Mouse (Mus musculus) kidney, postnatal 0 days (tissue): ENCODE results near the gene Slc38a1. TPM values are rescaled to one million over a fixed set of nuclear protein-coding genes. Genes with fewer than 3 reads are reported as not detected.

Experiments used
- ATAC-seq: fragments of 200-750 bp; cut with Nextera tagmentation; replicated peaks from 2 replicates; pipeline ENCODE4 v1.8.0; 2017; ENCODE audit warnings: low read depth, moderate number of reproducible peaks, moderate TSS enrichment, moderate library complexity; ENCODE audit not compliant: low FRiP score
- DNase-seq: peaks from one replicate; pipeline ENCODE4 v3.0.0-alpha.2; 2016; ENCODE audit warnings: low spot score
- H3K27ac ChIP-seq: fragments of 300-500 bp; sonication (generic); 2 replicates; pipeline ENCODE4 v1.5.1; 2014; ENCODE audit warnings: mild to moderate bottlenecking
- H3K27me3 ChIP-seq: fragments of 300-500 bp; sonication (generic); 2 replicates; pipeline ENCODE4 v1.6.1; 2014; ENCODE audit warnings: low read length, mixed read lengths; ENCODE audit not compliant: insufficient read depth
- H3K36me3 ChIP-seq: fragments of 300-500 bp; sonication (generic); 2 replicates; pipeline ENCODE4 v1.6.1; 2014; ENCODE audit warnings: low read length, mixed read lengths; ENCODE audit not compliant: insufficient read depth
- H3K4me1 ChIP-seq: fragments of 300-500 bp; sonication (generic); replicated peaks from 2 replicates; pipeline ENCODE4 v1.6.1; 2014; ENCODE audit warnings: antibody characterized with exemption, low read length, mixed read lengths; ENCODE audit not compliant: insufficient read depth
- H3K4me2 ChIP-seq: fragments of 300-500 bp; sonication (generic); 2 replicates; pipeline ENCODE4 v1.6.1; 2014; ENCODE audit warnings: mild to moderate bottlenecking, low read length, moderate library complexity, mixed read lengths
- H3K4me3 ChIP-seq: fragments of 300-500 bp; sonication (generic); replicated peaks from 2 replicates; pipeline ENCODE4 v1.5.1; 2014; ENCODE audit warnings: low read depth, low read length
- H3K9ac ChIP-seq: fragments of 300-500 bp; sonication (generic); 2 replicates; pipeline ENCODE4 v1.6.1; 2014; ENCODE audit warnings: low read depth, low read length
- H3K9me3 ChIP-seq: fragments of 300-500 bp; sonication (generic); replicated peaks from 2 replicates; pipeline ENCODE4 v1.6.1; 2016; ENCODE audit warnings: low read length, inconsistent platforms, mixed read lengths
- CTCF ChIP-seq: IDR thresholded peaks from 2 replicates; pipeline ENCODE4 v1.5.1; 2016; ENCODE audit warnings: antibody characterized with exemption, low read depth, mild to moderate bottlenecking, moderate library complexity
- WGBS: fragments of 180-500 bp; shearing (Covaris S2); extraction: QIAGEN DNeasy Blood & Tissue Kit; methylation state at CpG from one replicate; pipeline ENCODE4 v1.1.7; 2014; 5-methylcytosine and 5-hydroxymethylcytosine counted together
- polyA plus RNA-seq: library from polyadenylated mRNA; unstranded; fragments of >200 nt; fragmentation: Nextera tagmentation; extraction: Ambion mirVana; gene quantifications from 2 replicates; pipeline ENCODE4 v1.2.1, GENCODE M21; 2015

The Slc38a1 gene
- polyA plus RNA-seq, 1 experiment from 2014 or later: 44.3 TPM

DNA sequence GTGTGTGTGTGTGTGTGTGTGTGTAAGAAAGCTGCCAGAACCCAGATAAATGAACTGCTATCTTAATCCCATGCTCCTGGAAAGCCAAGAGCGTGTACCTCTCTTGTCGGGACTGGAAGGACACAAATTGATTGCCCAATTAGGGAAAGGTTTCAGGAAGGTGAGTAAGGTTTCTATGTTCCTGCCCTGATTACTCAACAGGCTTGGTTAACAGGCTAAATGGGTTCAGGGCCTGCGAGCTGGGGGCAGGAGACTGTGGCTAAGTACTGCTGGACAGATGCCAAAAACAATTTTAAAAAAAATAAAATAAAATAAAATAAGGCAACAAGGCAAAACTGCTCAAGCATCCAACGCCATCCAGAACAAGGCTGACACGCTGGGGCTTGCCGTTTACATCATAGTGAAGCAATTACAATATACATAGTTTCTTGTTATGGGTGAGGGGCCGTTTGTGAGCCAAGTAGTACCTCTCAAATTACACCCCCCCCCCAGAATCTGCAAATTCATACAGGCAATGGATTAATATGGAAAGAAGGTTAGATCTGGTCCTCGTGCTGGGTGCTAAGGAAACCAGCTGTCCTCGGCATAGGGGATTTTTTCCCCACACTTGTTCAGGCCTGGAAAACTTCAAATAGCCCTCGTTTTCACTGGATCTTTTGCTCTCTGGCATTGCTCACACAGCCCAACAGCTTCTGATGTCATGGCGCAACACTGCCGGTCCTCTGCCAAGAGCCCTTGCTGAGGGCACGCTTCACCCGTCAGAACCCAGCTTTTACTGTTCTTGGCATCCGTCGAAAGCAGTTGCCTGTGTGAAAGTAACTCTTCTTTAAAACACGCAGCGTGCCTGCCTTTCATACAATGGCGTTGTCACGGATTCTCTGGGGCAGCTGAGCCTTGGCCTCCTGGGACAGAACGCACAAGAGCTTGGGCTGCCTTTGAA is 95.2 kb downstream of the Slc38a1 start:
- 59% methylated on average over 21 of the region's 21 CpGs for WGBS
- Histone ChIP-seq H3K4me3 (no peak overlapping the region), H3K9ac (no peak overlapping the region), H3K4me1 (no peaks in the 10 kb centered on the region), H3K27ac (no peak overlapping the region), H3K36me3 (no peaks in the 10 kb centered on the region), H3K4me2 (no peak overlapping the region), H3K27me3 (no peaks in the 10 kb centered on the region), H3K9me3 (no peaks in the 10 kb centered on the region)
- TF ChIP-seq CTCF: no peak
- ATAC-seq (no peak), DNase-seq (peak; percentile 10)

DNA sequence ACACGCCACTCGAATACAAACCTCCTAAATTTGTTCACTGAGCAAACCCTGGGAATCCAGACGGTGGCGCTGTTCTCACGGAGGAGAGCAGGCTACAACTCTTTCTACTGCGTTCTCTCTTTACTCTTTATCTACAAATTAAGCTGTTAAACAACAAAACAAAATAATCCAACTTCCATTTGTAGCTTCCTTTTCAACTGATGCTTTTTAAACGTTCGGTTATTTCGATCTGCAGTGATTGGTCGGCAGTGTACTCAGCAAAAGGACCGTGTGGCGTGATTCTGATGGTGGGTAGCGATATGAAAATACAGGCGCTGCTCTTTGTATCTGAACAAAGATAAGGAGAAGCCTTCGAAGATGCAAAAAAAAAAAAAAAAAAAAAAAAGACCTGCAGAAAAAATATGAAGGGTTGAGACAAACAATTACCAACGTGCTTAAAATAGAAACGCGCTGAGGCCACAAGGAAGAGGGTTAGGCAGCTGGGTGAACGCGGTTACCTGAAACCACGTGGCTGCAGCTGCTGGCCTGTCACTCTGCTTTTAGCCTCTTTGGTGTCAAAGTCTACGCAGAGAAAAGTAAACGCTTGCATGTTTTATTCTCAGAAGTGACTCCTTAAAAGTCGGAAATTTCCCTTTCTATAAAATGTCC is 99.4 kb downstream of the Slc38a1 start:
- H3K9ac ChIP-seq: peak overlapping the region; percentile 41; the same call in 1 of the 2 replicates
- H3K36me3 ChIP-seq: no peaks in the 10 kb centered on the region
- no peaks in the 10 kb centered on the region for H3K4me1 ChIP-seq
- no peak overlapping the region for H3K27ac ChIP-seq
- peak; percentile 90 for TF ChIP-seq CTCF
- DNase-seq (peak; percentile 94), ATAC-seq (no peak)
- WGBS: 2% methylated on average over 24 of the region's 24 CpGs
- peak overlapping the region; percentile 30 for H3K4me3 ChIP-seq
- H3K27me3 ChIP-seq: no peaks in the 10 kb centered on the region
- no peaks in the 10 kb centered on the region for H3K9me3 ChIP-seq
- peak overlapping the region; percentile 69 for H3K4me2 ChIP-seq

DNA sequence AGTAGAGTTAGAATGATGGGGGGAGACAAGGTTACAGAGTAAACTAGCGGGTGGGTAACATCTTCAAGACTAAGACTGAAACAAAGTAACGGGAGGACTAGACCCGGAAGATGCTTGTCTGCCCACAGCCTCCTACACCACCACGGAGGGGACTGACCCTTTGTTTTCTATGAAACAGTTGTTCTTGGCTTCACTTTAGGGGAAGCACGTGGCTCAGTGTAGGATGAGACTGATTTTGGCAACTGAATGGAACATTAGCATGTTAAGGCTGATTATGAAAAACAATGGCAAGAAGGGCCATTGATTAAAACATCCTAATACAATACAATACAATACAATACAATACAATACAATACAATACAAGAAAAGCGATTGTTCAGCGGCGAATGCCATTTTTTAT is 100.6 kb downstream of the Slc38a1 start:
- H3K4me2 ChIP-seq: no peak overlapping the region
- H3K27ac ChIP-seq: no peak overlapping the region
- WGBS: 74% methylated on average over 8 of the region's 8 CpGs
- DNase-seq (no peak), ATAC-seq (no peak)
- no peaks in the 10 kb centered on the region for H3K36me3 ChIP-seq
- H3K4me1 ChIP-seq: no peaks in the 10 kb centered on the region
- H3K9me3 ChIP-seq: no peaks in the 10 kb centered on the region
- H3K4me3 ChIP-seq: no peak overlapping the region
- no peak overlapping the region for H3K9ac ChIP-seq
- TF ChIP-seq CTCF: no peak
- H3K27me3 ChIP-seq: no peaks in the 10 kb centered on the region

DNA sequence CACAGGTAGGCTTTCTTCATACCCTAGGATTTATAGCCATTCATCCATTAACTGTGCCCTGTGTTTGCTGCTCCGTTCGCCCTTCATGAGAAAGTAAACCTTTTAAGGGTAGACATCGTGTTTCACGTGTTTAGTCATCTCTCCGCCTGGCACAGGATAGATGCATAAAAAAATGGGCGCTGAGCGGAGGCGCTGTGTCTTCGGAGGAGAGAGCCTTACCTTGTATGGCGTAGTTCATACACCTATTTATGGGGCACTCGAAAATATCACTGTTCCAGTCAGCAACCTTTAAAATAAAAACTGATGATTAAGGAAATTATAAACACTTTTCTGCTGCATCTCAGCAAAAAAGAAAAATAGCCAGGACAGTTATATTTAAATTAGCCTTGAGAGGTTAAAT is 105.4 kb downstream of the Slc38a1 start:
- ATAC-seq: no peak
- H3K27me3 ChIP-seq: no peaks in the 10 kb centered on the region
- no peak overlapping the region for H3K4me3 ChIP-seq
- H3K4me2 ChIP-seq: no peak overlapping the region
- no peak for DNase-seq
- H3K4me1 ChIP-seq: no peaks in the 10 kb centered on the region
- H3K36me3 ChIP-seq: no peaks in the 10 kb centered on the region
- no peak overlapping the region for H3K27ac ChIP-seq
- no peak overlapping the region for H3K9ac ChIP-seq
- TF ChIP-seq CTCF: no peak
- no peaks in the 10 kb centered on the region for H3K9me3 ChIP-seq
- WGBS: 92% methylated on average over 11 of the region's 11 CpGs

DNA sequence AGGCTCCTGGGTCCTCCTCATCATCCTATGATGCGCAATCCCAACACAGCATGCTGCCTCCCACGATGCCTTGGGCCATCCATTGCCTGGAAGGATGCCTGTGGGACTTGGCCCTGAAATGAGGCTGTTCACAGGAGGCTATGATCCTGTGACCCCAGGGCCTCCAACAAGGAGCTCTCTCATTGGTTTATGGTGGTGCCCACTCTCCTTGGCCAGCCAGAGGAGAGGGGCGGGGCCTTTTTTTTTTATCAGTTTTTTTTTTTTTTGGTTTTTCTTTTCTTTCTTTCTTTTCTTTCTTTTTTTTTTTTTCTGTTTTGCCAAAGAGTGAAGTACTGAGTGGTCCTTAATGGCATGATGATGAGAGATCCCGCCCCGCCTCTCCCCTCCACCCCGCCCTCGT is 106.3 kb downstream of the Slc38a1 start:
- ATAC-seq: no peak
- H3K4me1 ChIP-seq: no peaks in the 10 kb centered on the region
- no peak overlapping the region for H3K4me2 ChIP-seq
- TF ChIP-seq CTCF: no peak
- whole genome bisulfite sequencing: 93% methylated on average over 7 of the region's 7 CpGs
- H3K4me3 ChIP-seq: no peak overlapping the region
- H3K27ac ChIP-seq: no peak overlapping the region
- no peaks in the 10 kb centered on the region for H3K36me3 ChIP-seq
- H3K9ac ChIP-seq: no peak overlapping the region
- H3K27me3 ChIP-seq: no peaks in the 10 kb centered on the region
- H3K9me3 ChIP-seq: no peaks in the 10 kb centered on the region
- no peak for DNase-seq

DNA sequence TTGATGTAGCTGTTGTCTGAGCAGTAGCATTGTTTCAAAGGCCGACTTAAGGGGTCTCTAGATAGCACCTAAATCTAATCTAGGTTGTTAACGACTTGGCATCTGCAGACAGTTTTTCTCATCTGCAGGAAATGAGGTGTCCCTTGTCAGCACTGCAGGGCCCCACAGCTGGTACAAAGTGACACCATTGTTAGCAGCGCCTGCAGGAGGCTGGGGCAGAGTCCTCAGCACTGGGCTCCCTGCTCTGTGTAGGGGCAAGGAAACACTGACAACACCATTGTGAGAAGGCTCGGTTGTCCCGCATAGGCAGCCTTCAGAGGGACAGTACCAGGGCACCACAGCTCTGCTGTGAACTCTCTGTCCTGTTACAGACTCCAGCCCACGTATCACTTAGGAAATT is 115.0 kb downstream of the Slc38a1 start:
- Histone ChIP-seq H3K27ac (no peak overlapping the region), H3K4me1 (no peaks in the 10 kb centered on the region), H3K27me3 (no peaks in the 10 kb centered on the region), H3K9ac (no peak overlapping the region), H3K4me2 (no peak overlapping the region), H3K4me3 (no peak overlapping the region), H3K36me3 (no peaks in the 10 kb centered on the region), H3K9me3 (no peaks in the 10 kb centered on the region)
- DNase-seq (no peak), ATAC-seq (no peak)
- 27% methylated on average over 6 of the region's 6 CpGs for WGBS
- no peak for TF ChIP-seq CTCF
